Mouse (Mus musculus) CH12.LX (cell line): ENCODE measurements at regions not wholly inside any gene's neighbourhood (a gene's known extent, or its start where the extent isn't known, plus 50 kb on each side); places are given as distances from the start of the nearest gene placed in this dataset.

Experiments
- DNase-seq: peaks from one replicate; pipeline ENCODE4 v3.0.0-alpha.2; 2013; ENCODE audit errors: extremely low read depth
- H3K27ac ChIP-seq: 2 replicates; pipeline ENCODE4 v1.5.1; 2012; ENCODE audit warnings: low read depth, mild to moderate bottlenecking, control low read depth, moderate library complexity; ENCODE audit not compliant: insufficient read depth
- H3K27me3 ChIP-seq: replicated peaks from 2 replicates; pipeline ENCODE3; 2012; ENCODE audit warnings: inconsistent platforms
- H3K36me3 ChIP-seq, 2 experiments: replicated peaks in 1 of 2; 2 replicates each; pipeline versions ENCODE3 to v1.6.1; 2012; ENCODE audit warnings: inconsistent platforms in 1 of 2, low read length in 1 of 2, mild to moderate bottlenecking in 1 of 2, mixed read lengths in 1 of 2, moderate library complexity in 1 of 2; ENCODE audit not compliant: control insufficient read depth in 1 of 2, insufficient read depth in 1 of 2
- H3K4me1 ChIP-seq, 2 experiments: 2 replicates each; pipeline ENCODE4 v1.6.1; 2012; ENCODE audit warnings: inconsistent platforms in 1 of 2, moderate library complexity in 1 of 2; ENCODE audit not compliant: insufficient read depth in 2 of 2, control insufficient read depth in 1 of 2
- H3K4me2 ChIP-seq: 2 replicates; pipeline ENCODE4 v1.6.1; 2012; ENCODE audit warnings: low read depth, mild to moderate bottlenecking, control low read depth; ENCODE audit not compliant: poor library complexity, insufficient read depth, severe bottlenecking
- H3K4me3 ChIP-seq, 3 experiments: fragments of 150-350 bp in 1 of 3; sonication (generic) in 1 of 3; replicated peaks in 1 of 3; 2 replicates each; pipeline versions ENCODE3 to v1.5.1; 2011 to 2012; ENCODE audit warnings: low read depth in 2 of 3, low read length in 2 of 3, mild to moderate bottlenecking in 2 of 3, moderate library complexity in 2 of 3, control low read depth in 1 of 3, improper control_type of control experiment in 1 of 3, inconsistent platforms in 1 of 3, mixed read lengths in 1 of 3; ENCODE audit not compliant: poor library complexity in 1 of 3
- H3K79me2 ChIP-seq: replicated peaks from 2 replicates; pipeline ENCODE4 v1.6.1; 2012; ENCODE audit warnings: mild to moderate bottlenecking, moderate library complexity; ENCODE audit not compliant: control insufficient read depth, poor library complexity, insufficient read depth, severe bottlenecking; ENCODE audit errors: extremely low read depth
- H3K9ac ChIP-seq: 2 replicates; pipeline ENCODE4 v1.6.1; 2012; ENCODE audit warnings: low read depth, mild to moderate bottlenecking, control low read depth, moderate library complexity; ENCODE audit not compliant: insufficient read depth
- H3K9me3 ChIP-seq: replicated peaks from 2 replicates; pipeline ENCODE3; 2012; ENCODE audit warnings: low read length, inconsistent platforms, mixed read lengths
- CTCF ChIP-seq, 2 experiments: IDR thresholded peaks in 1 of 2; conservative IDR thresholded peaks in 1 of 2; 2 replicates each; pipeline ENCODE4 v1.5.1; 2011 to 2012; ENCODE audit warnings: low read depth in 2 of 2, low read length in 2 of 2, improper control_type of control experiment in 1 of 2, inconsistent platforms in 1 of 2, mild to moderate bottlenecking in 1 of 2, moderate library complexity in 1 of 2
- EP300 ChIP-seq: IDR thresholded peaks from 2 replicates; pipeline ENCODE4 v1.6.1; 2011; ENCODE audit warnings: low read length, improper control_type of control experiment
- ETS1 ChIP-seq: conservative IDR thresholded peaks from 2 replicates; pipeline ENCODE4 v1.6.1; 2012; ENCODE audit warnings: low read depth, mild to moderate bottlenecking, inconsistent platforms, low read length, improper control_type of control experiment, moderate library complexity
- JUND ChIP-seq: conservative IDR thresholded peaks from 2 replicates; pipeline ENCODE4 v1.6.1; 2011; ENCODE audit warnings: low read depth, low read length, improper control_type of control experiment
- MXI1 ChIP-seq: IDR thresholded peaks from 2 replicates; pipeline ENCODE4 v1.6.1; 2011; ENCODE audit warnings: mild to moderate bottlenecking, low read depth, low read length, improper control_type of control experiment
- NRF1 ChIP-seq: IDR thresholded peaks from 2 replicates; pipeline ENCODE4 v1.6.1; 2014; ENCODE audit warnings: low read depth, mild to moderate bottlenecking, inconsistent platforms, low read length, improper control_type of control experiment, moderate library complexity
- RAD21 ChIP-seq: IDR thresholded peaks from 2 replicates; pipeline ENCODE4 v1.6.1; 2011; ENCODE audit warnings: low read depth, mild to moderate bottlenecking, low read length, improper control_type of control experiment, moderate library complexity
- RCOR1 ChIP-seq: conservative IDR thresholded peaks from 2 replicates; pipeline ENCODE4 v1.6.1; 2012; ENCODE audit warnings: low read depth, mild to moderate bottlenecking, inconsistent platforms, low read length, improper control_type of control experiment
- SMC3 ChIP-seq: IDR thresholded peaks from 2 replicates; pipeline ENCODE4 v1.6.1; 2011; ENCODE audit warnings: low read depth, low read length, improper control_type of control experiment
- UBTF ChIP-seq: IDR thresholded peaks from 2 replicates; pipeline ENCODE4 v1.6.1; 2012; ENCODE audit warnings: low read depth, mild to moderate bottlenecking, inconsistent platforms, low read length, improper control_type of control experiment, moderate library complexity
- USF1 ChIP-seq: IDR thresholded peaks from 2 replicates; pipeline ENCODE4 v1.6.1; 2014; ENCODE audit warnings: low read depth, mild to moderate bottlenecking, inconsistent platforms, low read length, improper control_type of control experiment
- USF2 ChIP-seq: conservative IDR thresholded peaks from 2 replicates; pipeline ENCODE4 v1.6.1; 2011; ENCODE audit warnings: low read depth, low read length, improper control_type of control experiment
- ZC3H11A ChIP-seq: IDR thresholded peaks from 2 replicates; pipeline ENCODE4 v1.6.1; 2012; ENCODE audit warnings: low read depth, mild to moderate bottlenecking, inconsistent platforms, low read length, improper control_type of control experiment
- ZKSCAN1 ChIP-seq: IDR thresholded peaks from 2 replicates; pipeline ENCODE4 v1.6.1; 2012; ENCODE audit warnings: low read depth, inconsistent platforms, low read length, improper control_type of control experiment, borderline replicate concordance
- dilution Hi-C: fragments of 300-500 bp; cut with MboI; formaldehyde crosslinking; loops from 2 replicates; pipeline ENCODE4 v1.14.3; 2020; ENCODE audit warnings: low sequenced_read_pairs; ENCODE audit not compliant: extremely low pct_unique_long_range_greater_than_20kb, extremely low pct_ligation_motif_present
- in situ Hi-C: fragments of 300-500 bp; cut with MboI; formaldehyde crosslinking; loops from 3 replicates; pipeline ENCODE4 v1.14.3; 2019; ENCODE audit warnings: low sequenced_read_pairs, low pct_ligation_motif_present, low pct_unique_long_range_greater_than_20kb, mixed read lengths

DNA sequence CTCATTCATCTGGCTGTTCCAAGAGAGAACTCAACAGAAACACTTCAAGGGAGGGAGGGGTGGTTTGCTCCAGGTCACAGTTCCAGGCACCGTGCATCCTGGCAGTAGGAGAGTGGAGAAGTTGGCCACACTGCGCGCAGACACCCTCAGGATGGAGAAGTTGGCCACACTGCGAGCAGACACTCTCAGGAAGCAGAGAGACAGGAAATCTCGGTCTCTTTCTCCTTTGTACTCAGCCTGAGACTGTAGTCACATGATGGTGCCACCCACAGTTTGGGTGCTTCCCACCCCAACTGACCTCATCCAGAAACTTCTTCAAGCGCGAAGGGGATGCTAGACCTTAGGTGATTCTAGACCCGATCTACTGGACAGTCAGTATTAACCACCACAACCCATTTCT lies 170.4 kb downstream of the Bcl11b start:
- Histone ChIP-seq H3K79me2 (no peaks in the 10 kb centered on the region), H3K4me1 (no peaks in the 10 kb centered on the region), H3K9me3 (peaks cover 95% of the 10 kb centered on the region), H3K9ac (no peak overlapping the region), H3K4me2 (no peak overlapping the region), H3K27me3 (no peaks in the 10 kb centered on the region), H3K4me3 (no peak overlapping the region), H3K36me3 (no peaks in the 10 kb centered on the region), H3K27ac (no peak overlapping the region)
- no peak for DNase-seq
- in situ Hi-C loops (no loop called here), dilution Hi-C loops (no loop called here)
- TF ChIP-seq ZKSCAN1 (no peak), RAD21 (no peak), UBTF (no peak), SMC3 (no peak), USF2 (no peak), EP300 (no peak), JUND (no peak), USF1 (no peak), RCOR1 (no peak), MXI1 (no peak), ZC3H11A (no peak)

DNA sequence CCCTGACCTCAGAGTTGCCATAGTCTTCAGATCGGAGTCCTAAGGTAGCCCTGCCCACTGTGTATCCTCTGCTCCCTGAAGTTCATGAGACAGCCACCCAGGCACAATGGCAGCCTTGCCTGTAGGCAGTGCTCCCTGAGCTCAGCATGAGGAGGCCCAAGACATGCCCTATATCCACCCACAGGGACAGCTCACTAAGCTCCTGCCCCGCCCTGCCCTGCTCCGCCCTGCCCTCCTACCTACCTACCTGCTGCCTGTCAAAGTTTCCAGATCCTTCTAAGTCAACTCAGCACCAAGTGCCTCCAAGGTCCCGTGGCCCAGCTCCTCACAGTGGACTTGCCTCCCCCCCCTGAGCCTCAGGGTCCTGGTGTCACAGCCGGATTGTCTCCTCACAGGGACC lies 168.9 kb downstream of the Bcl11b start:
- H3K4me1 ChIP-seq, result no peaks in the 10 kb centered on the region
- no peak for TF ChIP-seq ETS1
- H3K27ac ChIP-seq, result no peak overlapping the region
- no peak for DNase-seq
- in situ Hi-C loops (no loop called here), dilution Hi-C loops (no loop called here)
- H3K4me3 ChIP-seq, result no peak overlapping the region
- no peaks in the 10 kb centered on the region for H3K27me3 ChIP-seq
- no peak overlapping the region for H3K4me2 ChIP-seq
- H3K9ac ChIP-seq, result no peak overlapping the region
- no peaks in the 10 kb centered on the region for H3K36me3 ChIP-seq
- no peaks in the 10 kb centered on the region for H3K79me2 ChIP-seq
- H3K9me3 ChIP-seq, result peaks cover 97% of the 10 kb centered on the region

DNA sequence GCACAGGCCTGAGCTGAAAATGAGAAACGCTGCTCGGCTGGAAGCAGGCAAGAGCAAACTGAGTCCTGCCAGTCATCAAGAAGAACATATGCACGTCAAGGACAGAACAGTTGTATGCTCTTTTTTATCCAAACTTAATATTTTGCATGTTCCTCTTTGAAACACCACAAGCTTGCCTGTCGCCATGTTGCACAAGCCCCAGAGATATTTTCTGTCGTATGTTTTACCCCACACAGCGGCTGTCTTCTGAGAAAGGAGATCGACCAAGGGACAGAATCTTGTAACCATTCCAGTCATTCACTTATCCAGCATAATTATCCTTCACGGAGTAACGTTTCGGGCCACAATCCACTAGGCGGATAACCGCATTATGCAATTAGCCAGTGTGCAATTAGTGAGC lies 165.7 kb downstream of the Bcl11b start:
- H3K4me3 ChIP-seq, result no peak overlapping the region
- TF ChIP-seq EP300, result no peak
- TF ChIP-seq NRF1, result no peak
- TF ChIP-seq CTCF (conservative IDR thresholded peaks at IDR 0.05 in 1 of 2, IDR thresholded peaks at IDR 0.05 in 1 of 2; ENCODE audit: low read depth in 2 of 2, low read length in 2 of 2), result no peak
- no peak overlapping the region for H3K27ac ChIP-seq
- dilution Hi-C loops, result no loop called here
- in situ Hi-C loops, result no loop called here
- no peak overlapping the region for H3K9ac ChIP-seq
- no peaks in the 10 kb centered on the region for H3K79me2 ChIP-seq
- DNase-seq, result no peak
- no peak overlapping the region for H3K4me2 ChIP-seq
- H3K36me3 ChIP-seq, result no peaks in the 10 kb centered on the region
- no peaks in the 10 kb centered on the region for H3K27me3 ChIP-seq
- H3K9me3 ChIP-seq, result peaks cover 95% of the 10 kb centered on the region
- no peaks in the 10 kb centered on the region for H3K4me1 ChIP-seq
